Mouse (Mus musculus): ENCODE data around the gene Cacng2. TPM values are rescaled to one million over a fixed set of nuclear protein-coding genes. Genes with fewer than 3 reads are reported as not detected.
A peak's percentile ranks its signal among the peaks of the same experiment; 100 is the strongest.

Cacng2 gene
- polyA plus RNA-seq, 1 experiment, result 0.02 TPM

DNA sequence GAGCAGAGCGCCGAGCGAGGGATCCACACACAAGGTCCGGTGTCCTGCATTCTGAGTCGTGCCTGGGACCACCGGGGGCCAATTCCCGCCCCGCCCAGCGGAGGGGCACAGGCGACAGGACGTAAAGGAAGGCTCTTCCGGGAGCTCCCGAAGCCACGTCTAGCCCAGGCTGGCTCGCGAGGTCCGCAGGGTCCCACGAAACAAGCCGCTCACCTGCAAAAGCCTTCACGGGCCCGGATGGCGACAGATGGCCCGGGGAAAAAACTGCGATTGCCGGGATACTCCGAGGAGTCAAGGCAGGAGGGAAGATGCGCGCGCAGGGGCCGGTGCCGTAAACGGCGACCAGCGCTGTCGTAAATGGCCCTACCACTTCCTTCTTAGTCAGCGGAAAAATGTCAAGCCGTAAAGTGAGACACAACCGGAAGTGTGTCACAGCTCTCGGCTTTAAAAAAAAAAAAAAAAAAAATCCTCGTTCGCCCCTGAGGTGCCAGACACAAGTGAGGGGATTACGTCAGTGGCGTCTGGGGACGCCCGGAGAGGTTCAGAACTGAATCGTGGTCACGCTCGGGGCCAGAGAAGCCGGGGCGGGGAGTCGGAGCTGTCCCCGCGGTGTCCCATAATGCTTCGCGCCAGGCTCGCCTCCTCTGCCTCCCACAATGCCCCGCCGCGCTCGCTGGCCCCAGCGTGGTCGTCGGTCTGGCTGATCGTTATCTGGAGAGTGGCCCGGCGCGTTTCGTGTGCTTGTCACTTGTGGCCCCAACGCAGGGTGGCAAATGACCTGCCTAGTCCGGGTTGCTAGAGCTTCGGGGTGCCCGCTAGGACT lies 149.1 kb downstream of the Cacng2 start, which contains the start of gene Eif3d:
Gene Eif3d (minus strand): TSS at position 344 of the 823 bp plus-strand sequence.
- peaks cover 10% of the 10 kb centered on the region for H3K27me3 ChIP-seq (ENCODE audit: control insufficient read depth, insufficient read depth, insufficient read length)
- peak within 1 kb of the TSS; percentile 99 for H3K4me3 ChIP-seq (ENCODE audit: insufficient read depth, poor library complexity, severe bottlenecking)
- H3K79me3 ChIP-seq (ENCODE audit: low read depth), result peaks cover 36% of the 10 kb centered on the region
- peaks cover 40% of the 10 kb centered on the region for H3K36me3 ChIP-seq (ENCODE audit: control insufficient read depth, insufficient read depth)
- peak within 1 kb of the TSS; percentile 95 for H3ac ChIP-seq (ENCODE audit: control insufficient read depth, insufficient read length, low read depth)
- TF ChIP-seq USF1 (IDR thresholded peaks at IDR 0.05; ENCODE audit: low read depth) (no peak), CEBPB (IDR thresholded peaks at IDR 0.05; ENCODE audit: low read depth) (no peak), FOSL1 (IDR thresholded peaks at IDR 0.05; ENCODE audit: insufficient read depth, low read length, poor library complexity, severe bottlenecking) (no peak), MYOD1 (IDR thresholded peaks at IDR 0.05; ENCODE audit: control insufficient read depth, insufficient read length, low read depth) (no peak), CTCF (IDR thresholded peaks at IDR 0.05; ENCODE audit: control insufficient read depth, insufficient read depth, insufficient read length) (no peak), MAX (IDR thresholded peaks at IDR 0.05) (peak; percentile 87), MYOG (IDR thresholded peaks at IDR 0.05; ENCODE audit: control insufficient read depth, extremely low read depth, insufficient read length) (no peak)
- peaks cover 50% of the 10 kb centered on the region for H3K79me2 ChIP-seq (ENCODE audit: control insufficient read depth, insufficient read depth)

DNA sequence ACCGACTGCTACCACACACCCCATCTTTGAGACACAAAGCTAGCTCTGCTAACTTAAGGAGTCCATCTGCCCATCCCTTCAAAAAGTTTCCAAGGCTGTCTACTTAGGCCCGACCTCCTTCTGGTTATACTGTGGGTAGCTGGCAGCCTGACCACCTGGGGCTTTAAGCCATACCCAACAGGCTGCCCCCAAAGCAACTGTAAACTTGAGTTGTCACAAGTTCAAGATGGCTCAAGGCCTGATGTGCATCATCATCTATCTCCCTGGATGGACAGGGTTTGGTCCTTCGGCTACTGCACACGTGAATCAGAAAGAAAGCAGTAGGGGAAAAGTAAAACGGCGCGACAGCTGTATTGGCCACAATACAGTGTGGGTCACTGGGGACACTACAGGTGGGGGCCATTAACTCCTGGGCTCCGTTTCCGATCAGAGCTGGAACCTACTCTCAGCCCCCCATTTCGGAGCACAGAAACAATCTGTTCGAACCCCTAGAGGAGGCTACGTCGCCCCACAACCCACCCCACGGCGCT lies 149.8 kb downstream of the Cacng2 start:
- TF ChIP-seq CEBPB (IDR thresholded peaks at IDR 0.05; ENCODE audit: low read depth), result no peak
- TF ChIP-seq CTCF (IDR thresholded peaks at IDR 0.05; ENCODE audit: control insufficient read depth, insufficient read depth, insufficient read length), result no peak
- no peak for TF ChIP-seq MYOG (IDR thresholded peaks at IDR 0.05; ENCODE audit: control insufficient read depth, extremely low read depth, insufficient read length)
- TF ChIP-seq FOSL1 (IDR thresholded peaks at IDR 0.05; ENCODE audit: insufficient read depth, low read length, poor library complexity, severe bottlenecking), result no peak
- no peak for TF ChIP-seq MYOD1 (IDR thresholded peaks at IDR 0.05; ENCODE audit: control insufficient read depth, insufficient read length, low read depth)
- no peak for TF ChIP-seq USF1 (IDR thresholded peaks at IDR 0.05; ENCODE audit: low read depth)
- TF ChIP-seq MAX (IDR thresholded peaks at IDR 0.05), result no peak
- Histone ChIP-seq H3K36me3 (ENCODE audit: control insufficient read depth, insufficient read depth) (peaks cover 47% of the 10 kb centered on the region), H3K79me3 (ENCODE audit: low read depth) (peaks cover 38% of the 10 kb centered on the region), H3K27me3 (ENCODE audit: control insufficient read depth, insufficient read depth, insufficient read length) (peaks cover 7% of the 10 kb centered on the region), H3K4me3 (ENCODE audit: insufficient read depth, poor library complexity, severe bottlenecking) (peak overlapping the region; percentile 99), H3ac (ENCODE audit: control insufficient read depth, insufficient read length, low read depth) (peak overlapping the region; percentile 85), H3K79me2 (ENCODE audit: control insufficient read depth, insufficient read depth) (peaks cover 56% of the 10 kb centered on the region)

DNA sequence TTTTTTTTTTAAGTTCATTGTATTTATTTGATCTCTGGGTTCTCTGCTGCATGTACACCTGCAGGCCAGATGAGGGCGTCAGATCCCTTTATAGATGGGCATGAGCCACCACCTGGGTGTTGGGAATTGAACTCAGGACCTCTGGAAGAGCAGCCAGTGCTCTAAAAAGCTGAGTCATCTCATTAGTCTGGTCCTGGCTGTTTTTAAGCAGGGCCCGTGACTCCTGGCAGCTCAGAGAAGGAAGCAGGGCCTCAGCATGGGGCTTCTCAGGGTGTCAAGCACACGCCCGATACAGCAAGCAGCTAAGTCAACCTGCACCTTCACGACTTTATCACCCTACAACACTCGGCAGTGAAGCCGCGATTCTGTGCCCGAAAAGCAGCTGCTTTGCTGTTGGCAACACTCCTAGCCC lies 154.7 kb downstream of the Cacng2 start:
- Histone ChIP-seq H3ac (ENCODE audit: control insufficient read depth, insufficient read length, low read depth) (no peak overlapping the region), H3K27me3 (ENCODE audit: control insufficient read depth, insufficient read depth, insufficient read length) (no peaks in the 10 kb centered on the region), H3K4me3 (ENCODE audit: insufficient read depth, poor library complexity, severe bottlenecking) (no peak overlapping the region), H3K36me3 (ENCODE audit: control insufficient read depth, insufficient read depth) (peaks cover 96% of the 10 kb centered on the region), H3K79me3 (ENCODE audit: low read depth) (peaks cover 37% of the 10 kb centered on the region), H3K79me2 (ENCODE audit: control insufficient read depth, insufficient read depth) (peaks cover 72% of the 10 kb centered on the region)
- no peak for TF ChIP-seq CEBPB (IDR thresholded peaks at IDR 0.05; ENCODE audit: low read depth)

DNA sequence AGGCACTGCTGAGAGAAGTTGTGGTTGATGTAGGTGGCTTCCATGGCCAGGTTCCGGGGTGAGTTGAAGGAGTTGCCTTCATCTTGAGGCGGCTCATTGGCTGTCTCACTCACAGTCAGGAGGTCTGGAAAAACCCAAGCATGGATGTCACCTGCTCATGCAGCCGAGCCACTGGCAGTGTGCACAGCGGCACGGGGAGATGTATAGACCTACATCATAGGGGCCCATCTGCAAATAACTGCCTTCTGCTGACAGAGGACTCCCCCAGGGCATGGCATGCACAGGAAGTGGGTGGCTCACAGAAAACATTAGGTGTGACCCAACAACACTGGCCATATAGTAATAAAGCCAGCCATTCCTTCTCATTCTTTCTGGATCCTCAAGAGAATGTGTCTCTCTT lies 157.4 kb downstream of the Cacng2 start:
- Histone ChIP-seq H3ac (ENCODE audit: control insufficient read depth, insufficient read length, low read depth) (no peak overlapping the region), H3K79me3 (ENCODE audit: low read depth) (peaks cover 10% of the 10 kb centered on the region), H3K4me3 (ENCODE audit: insufficient read depth, poor library complexity, severe bottlenecking) (no peak overlapping the region), H3K79me2 (ENCODE audit: control insufficient read depth, insufficient read depth) (peaks cover 45% of the 10 kb centered on the region), H3K27me3 (ENCODE audit: control insufficient read depth, insufficient read depth, insufficient read length) (no peaks in the 10 kb centered on the region), H3K36me3 (ENCODE audit: control insufficient read depth, insufficient read depth) (peaks cover 98% of the 10 kb centered on the region)
- TF ChIP-seq MAX (IDR thresholded peaks at IDR 0.05), result no peak
- TF ChIP-seq MYOG (IDR thresholded peaks at IDR 0.05; ENCODE audit: control insufficient read depth, extremely low read depth, insufficient read length), result no peak
- TF ChIP-seq CEBPB (IDR thresholded peaks at IDR 0.05; ENCODE audit: low read depth), result no peak
- TF ChIP-seq FOSL1 (IDR thresholded peaks at IDR 0.05; ENCODE audit: insufficient read depth, low read length, poor library complexity, severe bottlenecking), result no peak
- no peak for TF ChIP-seq USF1 (IDR thresholded peaks at IDR 0.05; ENCODE audit: low read depth)
- no peak for TF ChIP-seq MYOD1 (IDR thresholded peaks at IDR 0.05; ENCODE audit: control insufficient read depth, insufficient read length, low read depth)
- no peak for TF ChIP-seq CTCF (IDR thresholded peaks at IDR 0.05; ENCODE audit: control insufficient read depth, insufficient read depth, insufficient read length)

DNA sequence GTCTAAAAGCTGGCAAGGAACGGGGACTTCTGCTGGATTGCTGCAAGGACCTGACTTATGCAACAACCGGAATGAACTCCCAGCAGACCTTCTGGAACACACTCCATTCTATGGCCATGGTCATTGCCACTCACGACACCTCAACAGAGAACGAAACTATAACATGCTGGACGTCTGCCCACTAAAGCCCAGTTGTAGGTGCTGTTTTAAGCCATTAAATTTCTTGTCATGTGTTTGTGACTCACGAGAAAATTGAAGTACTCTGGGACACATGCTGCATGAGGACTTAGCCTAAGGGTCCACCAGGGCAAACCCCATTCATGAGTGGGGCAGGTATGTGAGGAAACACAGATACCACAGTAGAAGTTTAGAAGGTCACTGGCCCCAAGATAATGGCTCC lies 159.1 kb downstream of the Cacng2 start:
- Histone ChIP-seq H3K27me3 (ENCODE audit: control insufficient read depth, insufficient read depth, insufficient read length) (no peaks in the 10 kb centered on the region), H3K36me3 (ENCODE audit: control insufficient read depth, insufficient read depth) (peaks cover 80% of the 10 kb centered on the region)

More for the DNA sequence above, 159.1 kb downstream of the Cacng2 start:
- Histone ChIP-seq H3K79me3 (ENCODE audit: low read depth) (peaks cover 5% of the 10 kb centered on the region), H3ac (ENCODE audit: control insufficient read depth, insufficient read length, low read depth) (no peak overlapping the region), H3K79me2 (ENCODE audit: control insufficient read depth, insufficient read depth) (peaks cover 28% of the 10 kb centered on the region), H3K4me3 (ENCODE audit: insufficient read depth, poor library complexity, severe bottlenecking) (no peak overlapping the region)
- TF ChIP-seq MYOD1 (IDR thresholded peaks at IDR 0.05; ENCODE audit: control insufficient read depth, insufficient read length, low read depth) (no peak), CEBPB (IDR thresholded peaks at IDR 0.05; ENCODE audit: low read depth) (no peak), FOSL1 (IDR thresholded peaks at IDR 0.05; ENCODE audit: insufficient read depth, low read length, poor library complexity, severe bottlenecking) (no peak), CTCF (IDR thresholded peaks at IDR 0.05; ENCODE audit: control insufficient read depth, insufficient read depth, insufficient read length) (no peak), MAX (IDR thresholded peaks at IDR 0.05) (no peak)

Data from C2C12 (cell line).